ENCODE assay signal across 8 mouse cellular contexts in the genomic region with DNA sequence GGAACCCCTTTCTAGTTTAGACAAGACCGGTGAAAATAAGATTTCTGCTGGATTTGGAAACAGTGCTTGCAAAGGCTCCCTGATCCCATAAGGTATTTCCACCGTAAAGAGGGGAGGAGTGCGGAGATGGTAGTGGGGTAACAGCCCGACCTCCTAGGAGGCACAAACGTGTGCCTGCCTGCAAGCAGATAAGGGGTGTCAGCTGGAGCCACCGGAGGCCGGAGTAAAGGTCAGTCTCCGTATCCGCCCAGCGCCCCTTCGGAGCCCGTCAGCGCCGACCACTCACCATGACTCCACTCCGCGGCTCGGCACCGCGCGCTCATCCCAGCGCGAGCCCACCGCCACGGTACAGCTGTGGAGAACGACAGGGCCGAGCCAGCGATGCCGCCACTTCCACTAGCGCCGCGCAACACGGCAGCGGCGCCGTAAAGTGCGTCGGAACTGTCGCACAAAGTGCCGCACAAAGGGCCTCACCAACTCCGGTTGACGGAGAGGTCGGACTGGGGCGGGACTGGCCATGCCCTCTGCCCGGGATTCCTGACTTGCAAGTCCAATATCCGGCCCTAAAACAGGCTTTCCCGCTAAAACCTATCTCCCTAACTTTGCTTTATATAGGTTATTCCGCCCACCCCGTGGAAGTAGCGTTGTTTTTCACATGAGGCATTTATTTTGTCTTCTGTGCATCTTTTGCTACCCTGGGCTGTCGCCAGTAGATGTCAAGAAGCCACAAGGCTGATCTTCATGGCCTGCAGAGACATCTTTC. TPM values are rescaled to one million over a fixed set of nuclear protein-coding genes. Genes with fewer than 3 reads are reported as not detected.
DNase-seq lines count a peak whose midpoint lies in the region; ATAC-seq lines count a peak whose summit lies in the region.

A gene (minus strand): TSS at position 422 of the 763 bp plus-strand sequence.

- H3K4me3 ChIP-seq in hindbrain, embryonic 15.5 days: peak within 1 kb of the TSS; percentile 75

- peak; percentile 95 for ATAC-seq in hindbrain, embryonic 15.5 days (ENCODE audit: low FRiP score, low read depth)

- H3K4me1 ChIP-seq in hindbrain, embryonic 15.5 days (replicated peaks): peaks cover 20% of the 10 kb centered on the region

- H3K9ac ChIP-seq in hindbrain, embryonic 15.5 days: peak within 1 kb of the TSS; percentile 84

- peaks cover 13% of the 10 kb centered on the region; the same call in 1 of the 2 replicates for H3K36me3 ChIP-seq in hindbrain, embryonic 15.5 days

- WGBS in hindbrain, embryonic 15.5 days: under 1% methylated on average over 50 of the region's 50 CpGs

- H3K9me3 ChIP-seq in hindbrain, embryonic 15.5 days: no peaks in the 10 kb centered on the region

- DNase-seq in T-cell, adult 2 months (ENCODE audit: low spot score): peak; percentile 85
- DNase-seq in cerebellum, postnatal 36 days: peak; percentile 97 to 98
- peak; percentile 96 to 98 for DNase-seq in frontal cortex, postnatal 36 days (ENCODE audit: low spot score in 2 of 2)
- DNase-seq in left cerebral cortex, adult 11 months (ENCODE audit: low spot score): peak; percentile 92
- peak; percentile 94 for DNase-seq in lung, postnatal 4 days
- DNase-seq in retina, postnatal 7 days (ENCODE audit: low read depth, low spot score): peak; percentile 83
- peak; percentile 81 for DNase-seq in urinary bladder, adult 2 months (ENCODE audit: low spot score)

- H3K27ac ChIP-seq in hindbrain, embryonic 15.5 days (replicated peaks): peak within 1 kb of the TSS; percentile 83

- H3K27me3 ChIP-seq in hindbrain, embryonic 15.5 days: no peaks in the 10 kb centered on the region

- peak within 1 kb of the TSS; percentile 64 for H3K4me2 ChIP-seq in hindbrain, embryonic 15.5 days

RNA-seq across cellular contexts. Expression of the gene that starts here (rescaled TPM):
- 119 and 128 TPM in 2 replicates for polyA plus RNA-seq in hindbrain, embryonic 15.5 days (2015; fragmentation: Nextera tagmentation; extraction: Ambion mirVana)
- 87.7 and 94.8 TPM in 2 replicates for polyA plus RNA-seq in urinary bladder, adult 2 months (2012; rRNA removed)

Comparison
In these comparisons a context has a peak if more than half of its experiments do, and no peak if none do; other contexts are left out.
1. Peak in every context shown above with its lines: DNase-seq, ATAC-seq, H3K4me3 ChIP-seq and H3K27ac ChIP-seq.